Mouse (Mus musculus): ENCODE results near the gene Abcg2. TPM values are rescaled to one million over a fixed set of nuclear protein-coding genes. Genes with fewer than 3 reads are reported as not detected.

The Abcg2 gene
- total RNA-seq, 2 experiments from 2014 or later: 11.5 to 67.7 TPM

Other genes starting within 250 kb of the Abcg2 start
- gene Vmn1r30, start 141.1 kb upstream of the Abcg2 start, total RNA-seq (2014; fragmentation: Nextera tagmentation): not detected in 2 replicates
- not detected in 2 replicates for gene Vmn1r30, start 141.1 kb upstream of the Abcg2 start, total RNA-seq (2017)
- gene Vmn1r31, start 109.2 kb upstream of the Abcg2 start, total RNA-seq (2014; fragmentation: Nextera tagmentation): not detected in 2 replicates
- gene Vmn1r31, start 109.2 kb upstream of the Abcg2 start, total RNA-seq (2017): not detected in 2 replicates
- gene Herc3, start 246.9 kb downstream of the Abcg2 start, total RNA-seq (2014; fragmentation: Nextera tagmentation): 3.2 and 3.6 TPM in 2 replicates
- 5.8 and 7.5 TPM in 2 replicates for gene Herc3, start 246.9 kb downstream of the Abcg2 start, total RNA-seq (2017)

Data from granulocyte monocyte progenitor cell, adult 5-6 weeks (primary cell).